Mouse (Mus musculus) monocyte, adult 59 days (primary cell): Measurements from ENCODE around the gene Vmn1r201. TPM values are rescaled to one million over a fixed set of nuclear protein-coding genes. Genes with fewer than 3 reads are reported as not detected.

Experiments used
- total RNA-seq, 2 experiments: library from RNA; stranded (reverse); gene quantifications; one replicate each; pipeline ENCODE4 v1.2.4; 2023

Gene Vmn1r201
- total RNA-seq = not detected

GRCm38 (mm10) chr13:22471623-22472022 is at the start of gene Vmn1r201:
Gene Vmn1r201, plus strand, starts transcription at chr13:22471923.

GRCm38 (mm10) chr13:22505281-22505680 is 33.6 kb downstream of the Vmn1r201 start, which contains the start of gene Vmn1r202:
Gene Vmn1r202, minus strand, starts transcription at chr13:22505381.

GRCm38 (mm10) chr13:22517814-22518213 is 46.1 kb downstream of the Vmn1r201 start, which contains the start of gene Vmn1r203:
Gene Vmn1r203, plus strand, starts transcription at chr13:22518114.

Other genes starting within 250 kb of the Vmn1r201 start
- gene Vmn1r193, start 248.8 kb upstream of the Vmn1r201 start, total RNA-seq = not detected
- gene Vmn1r194, start 227.7 kb upstream of the Vmn1r201 start, total RNA-seq = not detected
- gene Vmn1r195, start 201.4 kb upstream of the Vmn1r201 start, total RNA-seq = not detected
- gene Vmn1r196, start 182.0 kb upstream of the Vmn1r201 start, total RNA-seq = not detected
- not detected for gene Vmn1r197, start 147.3 kb upstream of the Vmn1r201 start, total RNA-seq
- gene Vmn1r198, start 121.6 kb upstream of the Vmn1r201 start, total RNA-seq = not detected
- not detected for gene Vmn1r199, start 92.1 kb upstream of the Vmn1r201 start, total RNA-seq
- not detected for gene Vmn1r200, start 81.5 kb upstream of the Vmn1r201 start, total RNA-seq
- gene Vmn1r202, start 33.5 kb downstream of the Vmn1r201 start, total RNA-seq = not detected
- gene Vmn1r203, start 46.2 kb downstream of the Vmn1r201 start, total RNA-seq = not detected
- gene Vmn1r204, start 81.3 kb downstream of the Vmn1r201 start, total RNA-seq = not detected
- gene Vmn1r205, start 121.1 kb downstream of the Vmn1r201 start, total RNA-seq = not detected
- not detected for gene Vmn1r206, start 152.3 kb downstream of the Vmn1r201 start, total RNA-seq